Mouse (Mus musculus): ENCODE measurements around the gene Ciart.
"Not testable (repeated sequence)": the region's sequence is repeated elsewhere in the genome, so short reads cannot be mapped to it uniquely, and the experiment has no call there.

DNA sequence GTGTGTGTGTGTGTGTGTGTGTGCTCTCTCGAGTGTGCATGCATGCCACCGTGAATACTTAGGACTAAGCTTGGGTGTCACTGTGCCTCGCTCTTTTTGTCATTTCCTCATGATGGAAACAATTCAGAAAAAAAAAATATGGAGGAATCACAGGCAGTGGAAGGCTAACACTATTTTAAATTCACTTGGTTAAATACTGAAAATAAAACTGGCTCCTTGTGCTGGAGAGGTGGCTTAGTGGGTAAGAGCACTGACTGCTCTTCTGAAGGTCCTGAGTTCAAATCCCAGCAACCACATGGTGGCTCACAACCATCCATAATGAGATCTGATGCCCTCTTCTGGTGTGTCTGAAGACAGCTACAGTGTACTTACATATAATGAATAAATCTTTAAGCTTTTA lies 23.8 kb downstream of the Ciart start:
- not testable (repeated sequence) for TF ChIP-seq CTCF (IDR thresholded peaks at IDR 0.05; ENCODE audit: control insufficient read depth, insufficient read depth, insufficient read length); CEBPB (IDR thresholded peaks at IDR 0.05; ENCODE audit: low read depth); MYOD1 (IDR thresholded peaks at IDR 0.05; ENCODE audit: control insufficient read depth, insufficient read length, low read depth); MAX (IDR thresholded peaks at IDR 0.05); FOSL1 (IDR thresholded peaks at IDR 0.05; ENCODE audit: insufficient read depth, low read length, poor library complexity, severe bottlenecking)
